14 mouse cellular contexts compared by ENCODE assay signal in genomic region chr6:96716931-96717330, GRCm38 (mm10).
"Had no signal": no experiment of that assay in that cellular context is flagged by ENCODE, and none has a peak within 500 bp of the region (broad histone marks: within the 10 kb centered on the region; RNA-seq: fewer than 3 reads in every experiment).

No protein-coding gene starts in this region.

- H3K4me1 ChIP-seq: midbrain, embryonic 15.5 days; neural tube, embryonic 12.5 days; stomach, embryonic 15.5 days had no signal

- DNase-seq: lung, adult 18-20 months; lung, embryonic 14.5 days; lung, postnatal 10 days; lung, postnatal 4 days; right cerebral cortex, postnatal 14 days; thymus, adult 2 months; thymus, postnatal 25 days; thymus, postnatal 4 days had no signal

- H3K36me3 ChIP-seq: midbrain, embryonic 13.5 days; midbrain, embryonic 15.5 days; neural tube, embryonic 12.5 days; stomach, embryonic 15.5 days had no signal

- H3K4me3 ChIP-seq: midbrain, embryonic 13.5 days; midbrain, embryonic 15.5 days; neural tube, embryonic 12.5 days; stomach, embryonic 15.5 days had no signal

- H3K9me3 ChIP-seq: midbrain, embryonic 13.5 days; midbrain, embryonic 15.5 days; neural tube, embryonic 12.5 days; stomach, embryonic 15.5 days had no signal

- H3K9ac ChIP-seq: lung, embryonic 14.5 days; midbrain, embryonic 13.5 days; midbrain, embryonic 15.5 days; neural tube, embryonic 12.5 days; stomach, embryonic 15.5 days had no signal

- ATAC-seq: midbrain, embryonic 13.5 days; midbrain, embryonic 15.5 days had no signal

- H3K27me3 ChIP-seq: midbrain, embryonic 13.5 days; midbrain, embryonic 15.5 days; neural tube, embryonic 12.5 days; stomach, embryonic 15.5 days had no signal

- H3K27ac ChIP-seq: midbrain, embryonic 13.5 days; midbrain, embryonic 15.5 days; neural tube, embryonic 12.5 days; stomach, embryonic 15.5 days; stomach, postnatal 0 days had no signal

- H3K4me2 ChIP-seq: lung, embryonic 14.5 days; midbrain, embryonic 11.5 days; midbrain, embryonic 13.5 days; midbrain, embryonic 15.5 days; neural tube, embryonic 12.5 days; stomach, embryonic 15.5 days had no signal
